Mouse (Mus musculus): ENCODE results near the gene Btbd17. TPM values are rescaled to one million over a fixed set of nuclear protein-coding genes. Genes with fewer than 3 reads are reported as not detected.

Btbd17 gene
- polyA plus RNA-seq, 2 experiments, result 1.4 to 2.7 TPM

DNA sequence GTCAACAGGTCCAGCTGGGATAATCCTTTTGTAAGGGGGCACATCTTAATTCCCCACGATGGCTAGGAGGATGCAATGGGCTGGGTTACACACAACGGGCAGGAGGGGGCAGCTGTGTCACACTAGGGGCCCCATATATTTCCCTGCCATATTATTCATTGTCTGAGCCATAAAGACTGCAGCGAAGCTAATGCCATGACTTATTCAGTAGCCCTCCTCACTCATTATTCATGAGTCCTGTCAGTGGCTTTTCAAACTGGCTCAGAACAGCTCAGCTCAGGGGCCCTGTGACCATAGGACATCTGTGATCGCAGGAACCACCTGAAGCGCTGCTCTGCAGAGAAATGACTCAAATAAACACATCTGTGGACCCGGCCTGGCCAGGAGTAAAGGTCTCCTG, 54.3 kb downstream of the Btbd17 start:
- Histone ChIP-seq H3K4me2 (replicated peaks; ENCODE audit: low read depth, low read length, severe bottlenecking) (no peak overlapping the region), H3K4me3 (replicated peaks; ENCODE audit: low read length) (no peak overlapping the region), H3K27ac (replicated peaks; ENCODE audit: low read depth, low read length) (no peak overlapping the region), H3K4me1 (ENCODE audit: control insufficient read depth, insufficient read depth, low read length) (no peaks in the 10 kb centered on the region), H3K9ac (ENCODE audit: low read depth, low read length, severe bottlenecking) (no peak overlapping the region), H3K36me3 (ENCODE audit: control insufficient read depth, insufficient read depth, low read length) (no peaks in the 10 kb centered on the region), H3K9me3 (ENCODE audit: control insufficient read depth, low read length) (no peaks in the 10 kb centered on the region), H3K27me3 (ENCODE audit: control insufficient read depth, insufficient read depth, low read length) (no peaks in the 10 kb centered on the region)
- DNase-seq (ENCODE audit: low spot score) (no peak), ATAC-seq (ENCODE audit: low FRiP score, low read depth) (no peak)
- WGBS, result 61% methylated on average over 6 of the region's 6 CpGs
- no peak for TF ChIP-seq POLR2A (IDR thresholded peaks at IDR 0.05; ENCODE audit: borderline replicate concordance, extremely low read depth, insufficient read depth, insufficient read length)

Other genes with a start within 250 kb of the Btbd17 start
- 1,565 and 2,419 TPM in 2 replicates for gene Rpl38, start 127.4 kb downstream of the Btbd17 start, polyA plus RNA-seq (2012; rRNA removed)
- gene Rpl38, start 127.4 kb downstream of the Btbd17 start, polyA plus RNA-seq (2014; fragmentation: Nextera tagmentation; extraction: Ambion mirVana), result 1,011 and 1,139 TPM in 2 replicates
- 16.9 and 21.3 TPM in 2 replicates for gene Ttyh2, start 120.5 kb downstream of the Btbd17 start, polyA plus RNA-seq (2012; rRNA removed)
- 21.7 and 25.9 TPM in 2 replicates for gene Ttyh2, start 120.5 kb downstream of the Btbd17 start, polyA plus RNA-seq (2014; fragmentation: Nextera tagmentation; extraction: Ambion mirVana)
- gene Dnaic2, start 68.5 kb downstream of the Btbd17 start, polyA plus RNA-seq (2012; rRNA removed), result 1.6 and 1.7 TPM in 2 replicates
- gene Dnaic2, start 68.5 kb downstream of the Btbd17 start, polyA plus RNA-seq (2014; fragmentation: Nextera tagmentation; extraction: Ambion mirVana), result 0.55 and 0.86 TPM in 2 replicates
- gene Kif19a, start 30.6 kb downstream of the Btbd17 start, polyA plus RNA-seq (2012; rRNA removed), result 0.93 and 1.1 TPM in 2 replicates
- gene Kif19a, start 30.6 kb downstream of the Btbd17 start, polyA plus RNA-seq (2014; fragmentation: Nextera tagmentation; extraction: Ambion mirVana), result 0.17 and 0.39 TPM in 2 replicates
- 0.19 TPM in 1 of 2 replicates, not detected in the other for gene Gpr142, start 3.0 kb upstream of the Btbd17 start, polyA plus RNA-seq (2012; rRNA removed)
- not detected in 2 replicates for gene Gpr142, start 3.0 kb upstream of the Btbd17 start, polyA plus RNA-seq (2014; fragmentation: Nextera tagmentation; extraction: Ambion mirVana)
- 34.1 and 48.8 TPM in 2 replicates for gene Gprc5c, start 55.2 kb upstream of the Btbd17 start, polyA plus RNA-seq (2012; rRNA removed)
- gene Gprc5c, start 55.2 kb upstream of the Btbd17 start, polyA plus RNA-seq (2014; fragmentation: Nextera tagmentation; extraction: Ambion mirVana), result 35.5 and 42.3 TPM in 2 replicates
- 2.2 and 3.1 TPM in 2 replicates for gene Cd300a, start 94.1 kb upstream of the Btbd17 start, polyA plus RNA-seq (2012; rRNA removed)
- 1.2 and 1.5 TPM in 2 replicates for gene Cd300a, start 94.1 kb upstream of the Btbd17 start, polyA plus RNA-seq (2014; fragmentation: Nextera tagmentation; extraction: Ambion mirVana)
- gene Cd300lb, start 138.4 kb upstream of the Btbd17 start, polyA plus RNA-seq (2012; rRNA removed), result 0.33 TPM in 2 replicates
- gene Cd300lb, start 138.4 kb upstream of the Btbd17 start, polyA plus RNA-seq (2014; fragmentation: Nextera tagmentation; extraction: Ambion mirVana), result 0.32 and 0.82 TPM in 2 replicates
- not detected in 2 replicates for gene Cd300c, start 173.2 kb upstream of the Btbd17 start, polyA plus RNA-seq (2012; rRNA removed)
- not detected in 2 replicates for gene Cd300c, start 173.2 kb upstream of the Btbd17 start, polyA plus RNA-seq (2014; fragmentation: Nextera tagmentation; extraction: Ambion mirVana)
- gene Cd300ld, start 194.0 kb upstream of the Btbd17 start, polyA plus RNA-seq (2012; rRNA removed), result 0.13 and 0.22 TPM in 2 replicates
- 0.29 and 0.36 TPM in 2 replicates for gene Cd300ld, start 194.0 kb upstream of the Btbd17 start, polyA plus RNA-seq (2014; fragmentation: Nextera tagmentation; extraction: Ambion mirVana)
- 2.4 and 2.7 TPM in 2 replicates for gene Cd300c2, start 205.9 kb upstream of the Btbd17 start, polyA plus RNA-seq (2012; rRNA removed)
- gene Cd300c2, start 205.9 kb upstream of the Btbd17 start, polyA plus RNA-seq (2014; fragmentation: Nextera tagmentation; extraction: Ambion mirVana), result 4.0 and 4.1 TPM in 2 replicates
- gene Cd300ld2, start 220.2 kb upstream of the Btbd17 start, polyA plus RNA-seq (2012; rRNA removed), result 0.23 TPM in 1 of 2 replicates, not detected in the other
- not detected in 2 replicates for gene Cd300ld2, start 220.2 kb upstream of the Btbd17 start, polyA plus RNA-seq (2014; fragmentation: Nextera tagmentation; extraction: Ambion mirVana)
- gene Cd300ld4, start 231.1 kb upstream of the Btbd17 start, polyA plus RNA-seq (2012; rRNA removed), result 0.18 TPM in 1 of 2 replicates, not detected in the other
- not detected in 2 replicates for gene Cd300ld4, start 231.1 kb upstream of the Btbd17 start, polyA plus RNA-seq (2014; fragmentation: Nextera tagmentation; extraction: Ambion mirVana)
- gene Cd300ld5, start 241.8 kb upstream of the Btbd17 start, polyA plus RNA-seq (2012; rRNA removed), result 0.24 and 0.48 TPM in 2 replicates
- not detected in 2 replicates for gene Cd300ld5, start 241.8 kb upstream of the Btbd17 start, polyA plus RNA-seq (2014; fragmentation: Nextera tagmentation; extraction: Ambion mirVana)

Measured in limb, embryonic 14.5 days (tissue).